ENCODE assay signal across 16 mouse cellular contexts in the genomic region with DNA sequence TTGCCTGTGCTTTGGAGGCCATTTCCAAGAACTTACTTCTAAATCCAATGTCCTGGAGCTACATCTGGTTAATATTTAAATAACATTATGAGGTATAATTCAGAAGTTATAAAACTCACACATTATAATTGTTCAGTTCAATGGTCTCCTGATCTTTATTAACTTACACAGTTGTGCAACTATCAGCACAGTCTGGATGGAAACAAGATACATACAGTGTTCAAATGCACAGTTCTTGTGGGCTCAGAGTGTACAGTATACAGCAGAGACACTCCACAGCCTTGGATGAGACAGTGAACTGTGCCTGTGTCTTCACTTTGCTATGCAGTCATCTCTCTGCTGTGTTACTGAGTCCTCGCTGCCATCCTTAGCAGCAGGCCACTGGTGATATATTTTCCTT.
A peak's percentile ranks its signal among the peaks of the same experiment; 100 is the strongest.
DNase-seq lines count a peak whose midpoint lies in the region; ATAC-seq and TF ChIP-seq lines count a peak whose summit lies in the region.
"Had no signal": no experiment of that assay in that cellular context is flagged by ENCODE, and none has a peak within 500 bp of the region (broad histone marks: within the 10 kb centered on the region; RNA-seq: fewer than 3 reads in every experiment).

No protein-coding gene starts in this region.

- 89% methylated on average over 1 of the region's 1 CpGs for WGBS in embryonic facial prominence, embryonic 11.5 days
- WGBS in embryonic facial prominence, embryonic 10.5 days, result 90% methylated on average over 1 of the region's 1 CpGs
- 83% methylated on average over 1 of the region's 1 CpGs for WGBS in intestine, postnatal 0 days
- WGBS in small intestine, adult 2 months, result 93% methylated on average over 1 of the region's 1 CpGs

- H3K27ac ChIP-seq in embryonic facial prominence, embryonic 11.5 days (replicated peaks; ENCODE audit: low read depth, low read length), result no peak overlapping the region
- no peak overlapping the region for H3K27ac ChIP-seq in embryonic facial prominence, embryonic 10.5 days (replicated peaks)
- H3K27ac ChIP-seq in intestine, postnatal 0 days (ENCODE audit: low read depth, low read length), result no peak overlapping the region
- peak overlapping the region; percentile 82; the same call in 1 of the 2 replicates for H3K27ac ChIP-seq in small intestine, adult 2 months (ENCODE audit: insufficient read depth, low read depth, low read length)
- H3K27ac ChIP-seq: embryonic facial prominence, embryonic 13.5 days; embryonic facial prominence, embryonic 15.5 days; forebrain, embryonic 10.5 days; forebrain, embryonic 12.5 days had no signal

- TF ChIP-seq POLR2A in small intestine, adult 2 months (IDR thresholded peaks at IDR 0.05; ENCODE audit: low read depth, low read length), result no peak

- no peak for DNase-seq in embryonic facial prominence, embryonic 11.5 days (ENCODE audit: low spot score)
- no peak for DNase-seq in embryonic facial prominence, embryonic 10.5 days (ENCODE audit: low spot score)
- DNase-seq in heart, adult 8-10 months (ENCODE audit: low spot score), result no peak
- DNase-seq: adrenal gland, adult 2 months; adrenal gland, postnatal 10 days; adrenal gland, postnatal 25 days; embryo, embryonic 11 days had no signal

- no peaks in the 10 kb centered on the region for H3K4me1 ChIP-seq in embryonic facial prominence, embryonic 11.5 days (ENCODE audit: control insufficient read depth, insufficient read depth, low read length)
- peaks cover 7% of the 10 kb centered on the region for H3K4me1 ChIP-seq in embryonic facial prominence, embryonic 10.5 days
- H3K4me1 ChIP-seq in intestine, postnatal 0 days (replicated peaks; ENCODE audit: control insufficient read depth, insufficient read depth, low read length), result no peaks in the 10 kb centered on the region
- peaks cover 3% of the 10 kb centered on the region; the same call in 1 of the 2 replicates for H3K4me1 ChIP-seq in small intestine, adult 2 months (ENCODE audit: control insufficient read depth, insufficient read depth, insufficient read length, low read length)
- H3K4me1 ChIP-seq: embryonic facial prominence, embryonic 13.5 days; embryonic facial prominence, embryonic 15.5 days had no signal

- ATAC-seq in embryonic facial prominence, embryonic 11.5 days (replicated peaks; ENCODE audit: insufficient number of reproducible peaks, low FRiP score, low TSS enrichment, low read depth), result 0 out of 2 replicates have a peak, but pooled peaks have one; percentile 48
- ATAC-seq in intestine, postnatal 0 days, result peak; percentile 61
- ATAC-seq: forebrain, embryonic 14.5 days; forebrain, embryonic 16.5 days had no signal

- H3K4me2 ChIP-seq in embryonic facial prominence, embryonic 11.5 days (ENCODE audit: low read depth, low read length), result no peak overlapping the region
- no peak overlapping the region for H3K4me2 ChIP-seq in intestine, postnatal 0 days (replicated peaks; ENCODE audit: low read depth)
- H3K4me2 ChIP-seq: embryonic facial prominence, embryonic 13.5 days; embryonic facial prominence, embryonic 15.5 days; forebrain, embryonic 12.5 days had no signal

- H3K9me3 ChIP-seq in embryonic facial prominence, embryonic 11.5 days (replicated peaks; ENCODE audit: control insufficient read depth, low read length), result no peaks in the 10 kb centered on the region
- no peaks in the 10 kb centered on the region for H3K9me3 ChIP-seq in embryonic facial prominence, embryonic 10.5 days
- no peaks in the 10 kb centered on the region for H3K9me3 ChIP-seq in intestine, postnatal 0 days (ENCODE audit: control insufficient read depth)
- H3K9me3 ChIP-seq: embryonic facial prominence, embryonic 13.5 days; embryonic facial prominence, embryonic 15.5 days; forebrain, embryonic 10.5 days; forebrain, embryonic 12.5 days had no signal

- no peaks in the 10 kb centered on the region for H3K36me3 ChIP-seq in embryonic facial prominence, embryonic 11.5 days (replicated peaks; ENCODE audit: control insufficient read depth, insufficient read depth, low read depth, low read length)
- no peaks in the 10 kb centered on the region for H3K36me3 ChIP-seq in embryonic facial prominence, embryonic 10.5 days (replicated peaks)
- no peaks in the 10 kb centered on the region for H3K36me3 ChIP-seq in intestine, postnatal 0 days (ENCODE audit: control insufficient read depth, insufficient read depth)
- H3K36me3 ChIP-seq in small intestine, adult 2 months (ENCODE audit: control insufficient read depth, insufficient read depth, low read length), result no peaks in the 10 kb centered on the region
- H3K36me3 ChIP-seq: embryonic facial prominence, embryonic 13.5 days; embryonic facial prominence, embryonic 15.5 days; forebrain, embryonic 10.5 days; forebrain, embryonic 12.5 days had no signal

- no peaks in the 10 kb centered on the region for H3K27me3 ChIP-seq in embryonic facial prominence, embryonic 11.5 days (ENCODE audit: control insufficient read depth, insufficient read depth, low read length)
- H3K27me3 ChIP-seq in embryonic facial prominence, embryonic 10.5 days (replicated peaks; ENCODE audit: low read depth, poor library complexity, severe bottlenecking), result no peaks in the 10 kb centered on the region
- H3K27me3 ChIP-seq in intestine, postnatal 0 days (replicated peaks; ENCODE audit: control insufficient read depth, insufficient read depth, low read length), result no peaks in the 10 kb centered on the region
- no peaks in the 10 kb centered on the region for H3K27me3 ChIP-seq in small intestine, adult 2 months (ENCODE audit: control insufficient read depth, insufficient read depth, low read length)
- H3K27me3 ChIP-seq: embryonic facial prominence, embryonic 13.5 days; embryonic facial prominence, embryonic 15.5 days; forebrain, embryonic 12.5 days had no signal

- H3K4me3 ChIP-seq in embryonic facial prominence, embryonic 11.5 days (ENCODE audit: low read depth, low read length), result no peak overlapping the region
- no peak overlapping the region for H3K4me3 ChIP-seq in embryonic facial prominence, embryonic 10.5 days
- no peak overlapping the region for H3K4me3 ChIP-seq in intestine, postnatal 0 days (ENCODE audit: low read depth, low read length)
- no peak overlapping the region for H3K4me3 ChIP-seq in small intestine, adult 2 months (ENCODE audit: low read depth, low read length)
- H3K4me3 ChIP-seq: embryonic facial prominence, embryonic 13.5 days; embryonic facial prominence, embryonic 15.5 days; erythroblast, embryonic 14.5 days; forebrain, embryonic 10.5 days; forebrain, embryonic 12.5 days had no signal

- no peak for TF ChIP-seq CTCF in intestine, postnatal 0 days (IDR thresholded peaks at IDR 0.05; ENCODE audit: low read depth)
- no peak for TF ChIP-seq CTCF in small intestine, adult 2 months (IDR thresholded peaks at IDR 0.05; ENCODE audit: extremely low read depth, insufficient read length, insufficient replicate concordance, low read depth, low read length)

- no peak overlapping the region for H3K9ac ChIP-seq in embryonic facial prominence, embryonic 11.5 days (replicated peaks; ENCODE audit: low read length)
- H3K9ac ChIP-seq in intestine, postnatal 0 days (ENCODE audit: low read depth, low read length), result no peak overlapping the region
- H3K9ac ChIP-seq: embryonic facial prominence, embryonic 13.5 days; embryonic facial prominence, embryonic 15.5 days; forebrain, embryonic 12.5 days had no signal
